Mouse (Mus musculus) layer of hippocampus, adult 2 months (tissue): Measurements from ENCODE around the gene Insrr. TPM values are rescaled to one million over a fixed set of nuclear protein-coding genes. Genes with fewer than 3 reads are reported as not detected.

Experiments
- DNase-seq, 2 experiments: peaks; one replicate each; pipeline ENCODE4 v3.0.0; 2022; ENCODE audit warnings: low spot score in 2 of 2
- H3K27ac ChIP-seq: fragments of 200-600 bp; 2 replicates; pipeline ENCODE4 v1.8.1; 2022
- H3K4me3 ChIP-seq: fragments of 200-600 bp; 2 replicates; pipeline ENCODE4 v1.8.1; 2022; ENCODE audit warnings: mild to moderate bottlenecking
- CTCF ChIP-seq: fragments of 200-600 bp; conservative IDR thresholded peaks from 2 replicates; pipeline ENCODE4 v1.8.1; 2022; ENCODE audit warnings: antibody characterized with exemption, mild to moderate bottlenecking, moderate library complexity
- total RNA-seq, 2 experiments: library from RNA; stranded (reverse); gene quantifications; 2 replicates each; pipeline ENCODE4 v1.2.3; 2021

Insrr gene
- total RNA-seq, 2 experiments from 2014 or later: 0.18 to 0.39 TPM

DNA sequence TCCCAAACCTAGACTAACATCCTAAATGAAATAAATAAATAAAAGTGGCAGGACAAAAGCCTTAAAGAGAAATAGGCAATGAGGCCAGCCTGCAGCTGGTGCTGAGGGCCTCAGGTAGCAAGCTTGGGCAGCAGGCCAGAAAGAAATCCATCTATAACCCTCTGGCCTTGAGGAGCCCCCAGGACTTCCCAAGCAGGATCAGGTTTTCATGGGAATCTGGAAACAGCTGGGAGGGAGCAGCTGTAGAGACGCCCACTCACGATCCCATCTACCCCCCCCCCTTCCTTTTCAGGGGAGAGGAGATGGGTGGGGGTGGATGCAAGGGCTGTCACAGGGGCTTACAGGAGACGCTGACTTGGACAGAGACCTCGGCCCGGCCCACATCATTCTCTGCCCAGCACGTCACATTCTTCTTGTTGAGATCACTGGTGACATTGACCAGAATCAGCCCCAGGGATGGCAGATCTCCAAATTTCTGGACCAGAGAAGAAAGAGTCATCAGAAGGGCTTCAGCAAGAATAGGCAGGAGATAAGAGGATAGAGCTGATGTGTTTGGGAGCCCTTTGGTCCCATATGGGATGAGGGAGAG lies 11.0 kb upstream of the Insrr start:
- Histone ChIP-seq H3K27ac (no peak overlapping the region), H3K4me3 (no peak overlapping the region)
- no peak for TF ChIP-seq CTCF
- no peak for DNase-seq

DNA sequence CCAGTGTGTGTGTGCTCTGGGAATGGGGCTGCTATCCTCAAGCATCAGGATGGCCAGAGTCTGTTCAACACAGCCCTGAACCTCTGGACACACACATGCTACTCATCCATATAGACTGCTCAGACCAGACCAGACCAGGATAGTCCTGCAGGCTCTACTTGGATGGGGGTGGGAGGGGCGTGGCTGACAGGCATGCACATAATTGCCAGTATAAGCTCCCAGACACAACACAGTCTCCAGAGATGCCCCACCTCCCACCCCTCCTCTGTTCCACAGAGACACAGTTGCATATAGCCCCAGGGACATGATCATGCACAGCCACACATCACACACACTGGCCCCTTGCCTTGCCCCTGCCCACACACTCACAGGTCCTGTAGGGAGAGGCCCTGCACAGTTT lies 7.5 kb upstream of the Insrr start:
- Histone ChIP-seq H3K27ac (no peak overlapping the region), H3K4me3 (no peak overlapping the region)
- DNase-seq: no peak
- TF ChIP-seq CTCF: no peak

DNA sequence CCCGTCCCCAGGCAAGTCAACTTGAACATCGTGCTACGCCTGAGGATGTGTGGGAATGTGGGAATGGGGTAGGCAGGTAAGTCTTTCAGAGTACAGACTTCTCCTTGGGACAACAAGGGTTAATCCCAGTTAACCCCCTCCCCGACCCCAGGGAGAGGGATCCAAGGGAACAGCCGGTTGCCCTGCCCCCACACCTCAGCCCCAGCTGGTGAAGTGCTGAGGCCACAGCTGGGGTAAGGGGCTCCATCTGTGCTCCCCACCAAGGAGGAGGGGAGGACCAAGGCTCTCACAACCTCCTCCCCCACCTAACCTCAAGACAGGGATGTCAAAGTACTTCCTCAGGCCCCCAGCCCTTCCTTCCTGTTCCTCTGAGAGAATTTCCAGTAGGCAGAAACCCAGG lies 7.0 kb upstream of the Insrr start:
- no peak for TF ChIP-seq CTCF
- DNase-seq: no peak
- H3K27ac ChIP-seq: no peak overlapping the region
- H3K4me3 ChIP-seq: no peak overlapping the region

DNA sequence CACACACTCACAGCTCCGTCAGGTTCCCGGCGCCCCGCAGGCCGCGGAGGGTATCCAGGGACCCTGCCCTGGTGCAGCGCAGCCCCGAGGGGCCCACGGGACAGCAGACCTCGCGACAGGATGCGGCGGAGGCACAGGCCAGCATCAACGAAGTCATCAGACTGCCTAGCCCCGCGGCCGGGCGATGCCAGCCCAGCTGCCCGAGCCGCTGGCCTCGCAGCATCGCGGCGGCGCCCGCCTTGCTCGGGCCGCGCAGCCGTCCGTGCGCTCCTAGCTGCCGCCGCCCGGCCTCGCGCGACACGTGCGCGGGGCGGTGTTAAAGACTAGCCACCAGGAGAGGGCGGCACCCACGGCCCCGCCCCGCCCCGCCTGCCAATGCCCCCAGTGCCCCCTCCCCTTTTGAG lies 1.8 kb upstream of the Insrr start, which contains the start of gene Ntrk1:
TSS of gene Ntrk1 (minus strand) at position 241 of the 404 bp plus-strand sequence.
- Histone ChIP-seq H3K27ac (no peak within 1 kb of the TSS), H3K4me3 (0 out of 2 replicates have a peak within 1 kb of the TSS, but pooled peaks have one; percentile 18)
- no peak for DNase-seq
- TF ChIP-seq CTCF: no peak

DNA sequence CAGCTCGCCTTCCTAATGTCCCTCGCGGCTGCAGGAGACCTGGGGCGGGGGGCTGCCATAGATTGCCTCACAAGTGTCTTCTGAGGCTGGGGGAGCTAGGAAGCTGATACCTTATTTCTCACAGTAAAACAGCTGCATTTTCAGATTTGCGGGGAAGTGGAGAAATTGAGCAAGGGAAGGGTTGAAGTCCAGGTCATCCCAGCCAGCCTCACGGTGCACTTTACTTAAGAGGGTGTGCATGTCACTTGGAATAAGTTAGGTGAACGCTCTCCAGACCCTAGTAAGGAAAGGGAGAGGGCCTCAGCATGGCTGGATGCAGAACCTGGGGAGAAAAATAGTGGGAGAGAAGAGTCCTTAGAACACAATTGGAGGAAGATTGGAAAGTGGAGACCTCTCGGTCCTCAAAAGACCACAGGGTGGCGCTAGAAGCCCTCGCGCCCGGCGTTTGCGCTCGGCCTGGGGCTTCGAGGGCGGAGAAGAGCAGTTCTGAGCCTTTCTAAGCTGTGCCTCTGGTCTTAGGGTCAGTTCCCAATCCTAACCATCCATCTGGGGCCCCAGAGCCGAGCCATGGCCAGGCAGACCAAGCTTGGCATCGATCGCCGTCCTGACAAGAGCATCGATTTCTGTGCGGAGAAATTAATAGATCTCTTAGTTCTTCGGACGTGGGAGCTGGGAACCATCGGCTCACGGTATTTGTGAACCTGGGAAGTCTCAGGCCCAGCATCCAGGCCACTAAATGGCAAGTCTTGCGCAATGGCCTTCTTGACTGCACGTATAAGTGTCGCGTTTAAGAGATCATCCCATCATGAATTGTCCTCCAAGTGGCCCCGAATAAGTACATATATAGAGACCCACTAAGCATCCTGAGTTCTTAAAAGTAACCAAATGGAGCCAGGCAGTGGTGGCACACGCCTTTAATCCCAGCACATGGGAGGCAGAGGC lies 1.1 kb upstream of the Insrr start:
- DNase-seq: peak in 1 of 2 experiments; percentile 60
- H3K4me3 ChIP-seq: 0 out of 2 replicates have a peak overlapping the region, but pooled peaks have one; percentile 18
- no peak overlapping the region for H3K27ac ChIP-seq
- TF ChIP-seq CTCF: peak; percentile 88

DNA sequence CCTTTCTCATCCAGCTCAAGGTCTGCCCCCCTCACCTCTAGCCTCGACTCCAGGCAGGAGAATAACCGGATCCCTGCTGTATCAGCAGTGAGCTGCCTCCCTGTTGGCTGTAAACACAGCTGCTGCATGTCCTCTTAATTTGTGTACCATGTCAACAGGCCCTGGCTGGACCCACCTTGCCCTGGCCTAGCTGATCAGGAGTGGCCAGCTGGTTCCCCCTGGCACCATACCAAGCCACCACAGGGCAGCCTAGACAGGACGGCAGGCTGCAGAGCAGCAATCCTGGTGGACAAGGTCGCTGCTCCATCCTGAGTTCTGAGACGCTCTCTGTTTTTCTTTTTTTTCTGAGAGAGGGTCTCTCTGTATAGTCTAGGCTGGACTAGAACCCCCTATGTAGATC lies 4.9 kb downstream of the Insrr start:
- DNase-seq: no peak
- no peak overlapping the region for H3K27ac ChIP-seq
- no peak overlapping the region for H3K4me3 ChIP-seq
- TF ChIP-seq CTCF: no peak

DNA sequence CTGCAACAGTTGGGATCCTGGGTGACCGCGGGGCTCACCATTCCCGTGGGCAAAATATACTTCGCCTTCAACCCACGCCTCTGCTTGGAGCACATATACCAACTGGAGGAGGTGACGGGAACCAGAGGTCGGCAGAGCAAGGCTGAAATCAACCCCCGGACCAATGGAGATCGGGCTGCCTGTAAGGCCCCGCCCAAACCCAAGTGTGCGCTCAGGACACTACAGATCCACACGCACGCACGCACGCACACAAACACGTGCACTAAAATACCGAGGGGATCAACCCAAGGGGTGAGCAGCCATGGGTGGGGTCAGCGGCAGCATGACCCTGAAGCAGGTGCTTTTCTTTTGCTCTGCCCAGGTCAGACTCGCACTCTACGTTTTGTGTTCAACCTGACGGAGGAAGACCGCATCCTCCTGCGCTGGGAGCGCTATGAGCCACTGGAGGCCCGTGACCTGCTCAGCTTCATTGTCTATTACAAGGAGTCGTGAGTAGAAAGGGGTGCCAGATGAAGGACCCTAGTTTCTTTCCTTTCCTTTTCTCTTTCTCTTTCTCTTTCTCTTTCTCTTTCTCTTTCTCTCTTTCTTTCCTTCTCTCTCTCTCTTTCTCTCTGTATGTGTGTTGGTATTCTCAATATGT lies 7.4 kb downstream of the Insrr start:
- H3K27ac ChIP-seq: no peak overlapping the region

DNA sequence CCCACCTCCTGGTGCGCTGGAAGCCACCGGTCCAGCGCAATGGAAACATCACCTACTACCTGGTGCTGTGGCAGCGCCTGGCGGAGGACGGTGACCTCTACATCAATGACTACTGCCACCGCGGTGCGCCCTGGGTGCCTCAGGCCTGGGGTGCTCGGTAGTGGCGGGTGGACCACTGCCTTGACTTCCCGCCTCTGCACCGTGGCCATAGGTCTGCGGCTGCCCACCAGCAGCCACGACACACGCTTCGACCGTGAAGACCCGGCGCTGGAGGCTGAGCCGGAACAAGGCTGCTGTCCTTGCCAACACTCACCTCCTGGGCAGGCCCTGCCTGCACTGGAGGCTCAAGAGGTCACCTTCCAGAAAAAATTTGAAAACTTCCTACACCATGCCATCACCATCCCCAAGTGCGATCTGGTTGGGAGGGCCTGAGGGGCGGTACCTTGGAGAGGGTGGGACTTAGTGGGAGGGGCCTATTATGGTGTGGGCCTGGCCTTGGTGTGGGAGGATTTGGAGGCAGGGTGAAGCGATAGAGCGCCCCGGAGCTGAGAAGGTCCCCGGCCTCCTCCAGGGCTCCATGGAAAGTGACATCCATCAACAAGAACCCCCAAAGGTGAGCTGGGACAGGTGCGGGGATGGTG lies 12.7 kb downstream of the Insrr start:
- H3K4me3 ChIP-seq: no peak overlapping the region; the same call in 1 of the 2 replicates

More for the DNA sequence above, 7.4 kb downstream of the Insrr start:
- H3K4me3 ChIP-seq: no peak overlapping the region
- TF ChIP-seq CTCF: no peak
- DNase-seq: no peak

DNA sequence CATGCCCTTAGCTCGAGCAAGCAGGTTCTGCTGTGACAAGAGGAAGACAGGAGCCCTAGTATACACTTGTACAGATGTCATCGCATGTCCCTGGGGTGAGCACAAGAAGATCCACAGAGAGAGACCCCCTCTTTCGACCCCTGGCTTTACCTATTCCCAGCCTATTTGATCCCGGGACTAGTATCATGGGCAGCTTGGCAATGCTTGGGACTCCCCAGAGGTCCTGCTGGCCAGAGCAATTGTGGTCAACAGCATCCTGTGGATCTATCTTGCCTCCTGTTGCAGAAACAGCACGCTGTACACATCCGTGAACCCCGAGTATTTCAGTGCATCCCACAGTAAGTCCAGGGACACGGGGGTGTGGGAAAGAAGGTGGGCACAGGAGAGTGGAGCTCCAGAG lies 14.5 kb downstream of the Insrr start:
- no peak for DNase-seq
- H3K4me3 ChIP-seq: no peak overlapping the region
- H3K27ac ChIP-seq: no peak overlapping the region
- no peak for TF ChIP-seq CTCF

More for the DNA sequence above, 12.7 kb downstream of the Insrr start:
- no peak overlapping the region for H3K27ac ChIP-seq
- no peak for DNase-seq
- no peak for TF ChIP-seq CTCF

DNA sequence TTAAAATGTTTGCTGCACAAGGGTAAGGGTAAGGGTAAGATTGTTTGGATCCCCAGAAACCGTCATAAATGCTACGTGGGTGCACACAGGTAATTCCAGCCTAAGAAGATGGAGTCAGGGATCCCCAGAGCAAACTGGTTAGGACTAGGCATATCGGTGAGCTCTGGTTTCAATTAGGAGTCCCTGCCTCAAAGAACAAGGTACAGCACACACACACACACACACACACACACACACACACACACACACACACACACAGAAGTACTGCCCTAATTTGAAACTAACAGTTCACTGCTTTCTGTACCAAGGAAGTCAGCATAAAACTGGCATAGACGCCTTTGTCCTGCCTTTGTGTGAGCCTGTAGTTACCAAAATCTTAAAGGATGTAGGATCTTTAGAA lies 15.7 kb downstream of the Insrr start:
- Histone ChIP-seq H3K4me3 (no peak overlapping the region), H3K27ac (no peak overlapping the region)
- no peak for TF ChIP-seq CTCF
- DNase-seq: no peak

DNA sequence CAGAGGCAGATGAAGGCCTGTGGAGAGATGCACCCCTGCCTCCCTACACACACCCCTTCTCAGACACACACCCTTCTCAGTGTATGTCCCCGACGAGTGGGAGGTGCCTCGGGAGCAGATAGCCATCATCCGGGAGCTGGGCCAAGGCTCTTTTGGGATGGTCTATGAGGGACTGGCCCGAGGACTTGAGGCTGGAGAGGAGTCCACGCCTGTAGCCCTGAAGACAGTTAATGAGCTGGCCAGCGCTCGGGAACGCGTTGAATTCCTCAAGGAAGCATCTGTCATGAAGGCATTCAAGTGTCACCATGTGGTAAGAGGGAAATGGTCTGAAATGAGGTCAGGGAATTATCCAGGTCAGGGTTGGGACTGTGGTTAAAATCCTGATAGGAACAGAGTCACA lies 16.1 kb downstream of the Insrr start:
- Histone ChIP-seq H3K4me3 (no peak overlapping the region), H3K27ac (no peak overlapping the region)
- DNase-seq: no peak
- no peak for TF ChIP-seq CTCF

DNA sequence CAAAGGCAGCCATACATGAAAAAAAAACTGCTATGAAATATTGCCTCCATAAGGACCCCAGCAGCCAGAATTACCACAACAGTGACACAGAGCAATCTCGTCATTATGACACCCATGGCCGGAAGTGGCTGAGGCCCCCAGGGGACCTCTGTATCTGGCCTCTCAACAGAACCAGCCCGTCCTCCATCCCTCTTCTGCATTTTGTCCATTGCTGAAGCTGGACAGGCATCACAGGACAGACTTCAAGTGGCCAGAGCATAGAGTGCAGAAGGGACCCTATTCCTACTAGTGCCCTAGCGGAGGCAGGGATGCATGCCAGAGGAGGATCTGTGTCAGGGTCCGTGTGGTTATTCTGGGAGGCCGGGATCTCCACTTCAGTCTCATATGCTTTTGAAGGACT lies 19.4 kb downstream of the Insrr start:
- TF ChIP-seq CTCF: no peak
- H3K27ac ChIP-seq: no peak overlapping the region
- H3K4me3 ChIP-seq: no peak overlapping the region
- no peak for DNase-seq
